Mouse (Mus musculus) heart, postnatal 0 days (tissue): ENCODE results near the gene Prl8a2. TPM values are rescaled to one million over a fixed set of nuclear protein-coding genes. Genes with fewer than 3 reads are reported as not detected.

Experiments
- ATAC-seq: fragments of 200-750 bp; cut with Nextera tagmentation; 2 replicates; pipeline ENCODE4 v1.8.0; 2017; ENCODE audit warnings: low read depth, moderate number of reproducible peaks, moderate library complexity; ENCODE audit not compliant: insufficient read depth
- DNase-seq: peaks from one replicate; pipeline ENCODE4 v3.0.0-alpha.2; 2016; ENCODE audit warnings: low spot score
- H3K27ac ChIP-seq: fragments of 300-500 bp; sonication (generic); 2 replicates; pipeline ENCODE4 v1.5.1; 2014; ENCODE audit warnings: low read depth, mild to moderate bottlenecking
- H3K27me3 ChIP-seq: fragments of 300-500 bp; sonication (generic); 2 replicates; pipeline ENCODE4 v1.6.1; 2014; ENCODE audit warnings: low read length, mixed read lengths; ENCODE audit not compliant: control insufficient read depth, insufficient read depth
- H3K36me3 ChIP-seq: fragments of 300-500 bp; sonication (generic); replicated peaks from 2 replicates; pipeline ENCODE4 v1.6.1; 2014; ENCODE audit warnings: low read length, mixed read lengths; ENCODE audit not compliant: control insufficient read depth, insufficient read depth
- H3K4me1 ChIP-seq: fragments of 300-500 bp; sonication (generic); 2 replicates; pipeline ENCODE4 v1.6.1; 2014; ENCODE audit warnings: antibody characterized with exemption; ENCODE audit not compliant: control insufficient read depth, insufficient read depth
- H3K4me2 ChIP-seq: fragments of 300-500 bp; sonication (generic); 2 replicates; pipeline ENCODE4 v1.6.1; 2014; ENCODE audit warnings: low read depth, mild to moderate bottlenecking, low read length, moderate library complexity
- H3K4me3 ChIP-seq: fragments of 300-500 bp; sonication (generic); 2 replicates; pipeline ENCODE4 v1.5.1; 2014; ENCODE audit warnings: low read depth, low read length
- H3K9ac ChIP-seq: fragments of 300-500 bp; sonication (generic); replicated peaks from 2 replicates; pipeline ENCODE4 v1.6.1; 2014; ENCODE audit warnings: low read depth, low read length, mixed read lengths
- H3K9me3 ChIP-seq: fragments of 300-500 bp; sonication (generic); replicated peaks from 2 replicates; pipeline ENCODE4 v1.6.1; 2016; ENCODE audit warnings: low read length; ENCODE audit not compliant: control insufficient read depth
- CTCF ChIP-seq: IDR thresholded peaks from 2 replicates; pipeline ENCODE4 v1.5.1; 2016; ENCODE audit warnings: antibody characterized with exemption, control low read depth, low read depth
- EP300 ChIP-seq: IDR thresholded peaks from 2 replicates; pipeline ENCODE4 v1.6.1; 2016; ENCODE audit warnings: antibody characterized with exemption, low read depth
- WGBS: fragments of 180-500 bp; shearing (Covaris S2); extraction: QIAGEN DNeasy Blood & Tissue Kit; methylation state at CpG from one replicate; pipeline ENCODE4 v1.1.7; 2014; 5-methylcytosine and 5-hydroxymethylcytosine counted together
- polyA plus RNA-seq: library from polyadenylated mRNA; unstranded; fragments of >200 nt; fragmentation: Nextera tagmentation; extraction: Ambion mirVana; gene quantifications from 2 replicates; pipeline ENCODE4 v1.2.1, GENCODE M21; 2015
- total RNA-seq: library from RNA; depleted of rRNA; stranded (reverse); fragments of >200 nt; gene quantifications from 2 replicates; pipeline ENCODE4 v1.2.3, GENCODE M21; 2014; ENCODE audit warnings: low replicate concordance; rRNA removed

Gene Prl8a2
- total and polyA plus RNA-seq, 2 experiments from 2014 or later, result not detected

DNA sequence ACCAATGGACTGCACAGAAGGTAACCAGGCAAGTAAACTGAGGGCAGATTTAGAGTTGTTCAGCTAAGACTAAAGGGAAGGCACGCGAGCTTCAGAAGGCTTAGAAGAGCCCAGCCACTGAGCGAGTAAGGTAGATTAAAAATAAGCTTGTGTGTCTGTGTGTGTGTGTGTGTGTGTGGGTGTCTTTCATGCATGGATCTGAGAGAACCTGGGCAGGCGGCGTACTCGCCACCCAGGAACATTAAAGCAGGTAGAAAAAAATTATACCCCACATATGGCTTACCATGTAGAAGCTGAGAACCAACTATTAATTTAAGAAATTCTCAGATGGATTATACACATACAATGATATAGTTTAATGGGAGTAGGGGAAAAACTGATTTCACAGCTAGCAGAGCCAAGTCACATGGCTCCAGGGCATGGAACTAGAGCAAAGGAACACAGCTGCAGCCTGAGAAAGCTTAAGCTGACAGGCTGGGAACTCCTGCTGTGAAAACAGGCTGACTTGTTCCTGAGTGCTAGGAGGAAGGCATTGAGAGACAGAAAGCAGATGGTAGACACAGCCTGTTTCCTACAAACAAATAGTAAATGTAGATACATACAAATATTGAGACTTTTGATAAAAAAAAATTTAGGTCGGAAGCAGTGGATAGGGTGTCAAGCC lies 53.7 kb downstream of the Prl8a2 start:
- H3K27ac ChIP-seq, result no peak overlapping the region
- H3K9me3 ChIP-seq, result no peaks in the 10 kb centered on the region
- H3K4me3 ChIP-seq, result no peak overlapping the region
- WGBS, result 82% methylated on average over 7 of the region's 7 CpGs
- no peaks in the 10 kb centered on the region for H3K4me1 ChIP-seq
- H3K27me3 ChIP-seq, result no peaks in the 10 kb centered on the region
- ATAC-seq (no peak), DNase-seq (no peak)
- no peak for TF ChIP-seq EP300
- no peak for TF ChIP-seq CTCF
- H3K9ac ChIP-seq, result no peak overlapping the region
- no peak overlapping the region for H3K4me2 ChIP-seq
- H3K36me3 ChIP-seq, result no peaks in the 10 kb centered on the region

Other genes with a start within 250 kb of the Prl8a2 start
- not detected in 2 replicates for gene Prl3d2, start 224.0 kb upstream of the Prl8a2 start, total RNA-seq
- gene Prl3d2, start 224.0 kb upstream of the Prl8a2 start, polyA plus RNA-seq, result not detected in 2 replicates
- gene Prl3d3, start 188.9 kb upstream of the Prl8a2 start, total RNA-seq, result not detected in 2 replicates
- not detected in 2 replicates for gene Prl3d3, start 188.9 kb upstream of the Prl8a2 start, polyA plus RNA-seq
- gene Prl3c1, start 149.0 kb upstream of the Prl8a2 start, total RNA-seq, result not detected in 2 replicates
- not detected in 2 replicates for gene Prl3c1, start 149.0 kb upstream of the Prl8a2 start, polyA plus RNA-seq
- not detected in 2 replicates for gene Prl3b1, start 103.8 kb upstream of the Prl8a2 start, total RNA-seq
- not detected in 2 replicates for gene Prl3b1, start 103.8 kb upstream of the Prl8a2 start, polyA plus RNA-seq
- not detected in 2 replicates for gene Prl3a1, start 86.2 kb upstream of the Prl8a2 start, total RNA-seq
- not detected in 2 replicates for gene Prl3a1, start 86.2 kb upstream of the Prl8a2 start, polyA plus RNA-seq
- not detected in 2 replicates for gene Prl6a1, start 33.0 kb upstream of the Prl8a2 start, total RNA-seq
- not detected in 2 replicates for gene Prl6a1, start 33.0 kb upstream of the Prl8a2 start, polyA plus RNA-seq
- not detected in 2 replicates for gene Prl2b1, start 45.2 kb downstream of the Prl8a2 start, total RNA-seq
- not detected in 2 replicates for gene Prl2b1, start 45.2 kb downstream of the Prl8a2 start, polyA plus RNA-seq
- not detected in 2 replicates for gene Prl8a6, start 93.0 kb downstream of the Prl8a2 start, total RNA-seq
- not detected in 2 replicates for gene Prl8a6, start 93.0 kb downstream of the Prl8a2 start, polyA plus RNA-seq
- gene Prl8a8, start 167.5 kb downstream of the Prl8a2 start, total RNA-seq, result not detected in 2 replicates
- not detected in 2 replicates for gene Prl8a8, start 167.5 kb downstream of the Prl8a2 start, polyA plus RNA-seq
- not detected in 2 replicates for gene Prl8a9, start 218.9 kb downstream of the Prl8a2 start, total RNA-seq
- gene Prl8a9, start 218.9 kb downstream of the Prl8a2 start, polyA plus RNA-seq, result not detected in 2 replicates
- not detected in 2 replicates for gene Prl8a1, start 236.5 kb downstream of the Prl8a2 start, total RNA-seq
- not detected in 2 replicates for gene Prl8a1, start 236.5 kb downstream of the Prl8a2 start, polyA plus RNA-seq